Mouse (Mus musculus): ENCODE measurements around the gene Dgke. TPM values are rescaled to one million over a fixed set of nuclear protein-coding genes. Genes with fewer than 3 reads are reported as not detected.
A peak's percentile ranks its signal among the peaks of the same experiment; 100 is the strongest.

The Dgke gene
- polyA plus RNA-seq, 1 experiment from 2014 or later = 4.5 TPM

DNA sequence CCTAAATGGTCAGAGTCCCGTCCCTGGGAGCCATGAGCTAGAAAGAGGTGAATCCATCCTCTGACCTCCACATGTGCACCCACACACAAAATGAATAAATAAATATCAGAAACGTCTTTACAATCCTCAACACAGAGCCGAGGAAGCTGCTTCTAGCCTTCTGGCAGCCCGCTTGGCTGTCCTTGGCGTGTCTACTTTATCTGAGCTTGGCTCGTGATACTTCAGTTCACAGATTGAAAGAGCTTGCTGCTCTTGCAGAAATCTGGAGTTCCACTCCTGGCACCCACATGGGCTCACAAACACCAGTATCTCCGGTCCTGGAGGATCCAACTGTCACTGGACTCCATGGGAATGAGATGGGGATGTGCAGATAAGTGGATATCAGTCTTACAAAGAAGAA lies 45.0 kb downstream of the Dgke start:
- 75% methylated on average over 7 of the region's 7 CpGs for whole genome bisulfite sequencing
- peaks cover 7% of the 10 kb centered on the region; the same call in 1 of the 2 replicates for H3K4me1 ChIP-seq (replicated peaks; ENCODE audit: control insufficient read depth, insufficient read depth, low read length)
- H3K4me2 ChIP-seq (ENCODE audit: low read depth, low read length) = no peak overlapping the region
- H3K27me3 ChIP-seq (ENCODE audit: control insufficient read depth, insufficient read depth, low read depth, low read length) = no peaks in the 10 kb centered on the region
- no peak overlapping the region for H3K9ac ChIP-seq (ENCODE audit: low read length)
- H3K9me3 ChIP-seq (ENCODE audit: control insufficient read depth, low read length) = no peaks in the 10 kb centered on the region
- H3K36me3 ChIP-seq (ENCODE audit: control insufficient read depth, insufficient read depth, low read length) = 0 out of 2 replicates have a peak, but pooled peaks cover 2% of the 10 kb centered on the region
- H3K4me3 ChIP-seq (ENCODE audit: low read length) = no peak overlapping the region
- no peak overlapping the region for H3K27ac ChIP-seq (ENCODE audit: low read length)
- ATAC-seq (ENCODE audit: low read depth) = no peak

DNA sequence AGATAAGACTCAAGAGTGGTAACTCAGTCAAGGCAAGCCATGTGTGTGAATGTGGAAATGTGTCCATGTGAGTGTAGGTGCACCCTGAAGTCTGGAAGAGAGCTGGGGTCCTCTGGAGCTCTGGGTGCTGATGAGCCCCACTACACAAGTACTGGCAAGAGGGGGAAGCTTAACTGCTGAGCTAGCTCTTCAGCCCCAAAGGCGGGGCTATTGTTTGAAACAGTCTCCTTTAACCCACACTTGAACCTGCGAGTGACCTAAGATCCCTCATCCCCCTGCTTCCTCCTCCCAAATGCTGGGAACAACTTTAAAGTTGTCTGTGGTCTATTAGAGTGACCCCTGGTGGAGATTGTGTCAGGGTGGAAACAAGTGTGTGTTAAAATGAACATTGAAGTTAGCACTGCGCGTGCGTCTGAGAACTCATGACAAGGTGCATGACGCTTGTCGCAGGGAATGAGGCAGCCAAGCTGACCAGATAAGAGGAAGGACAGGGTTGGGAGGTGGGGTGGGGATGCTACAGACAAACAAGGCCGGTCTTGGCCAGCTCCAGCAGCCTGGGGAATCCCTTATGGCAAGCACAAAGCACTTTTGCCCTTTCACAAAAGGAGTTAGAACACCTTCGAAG lies 45.9 kb downstream of the Dgke start:
- WGBS = 69% methylated on average over 9 of the region's 9 CpGs
- Histone ChIP-seq H3K4me3 (ENCODE audit: low read length) (no peak overlapping the region), H3K27ac (ENCODE audit: low read length) (no peak overlapping the region), H3K4me2 (ENCODE audit: low read depth, low read length) (no peak overlapping the region), H3K36me3 (ENCODE audit: control insufficient read depth, insufficient read depth, low read length) (peaks cover 3% of the 10 kb centered on the region; the same call in 1 of the 2 replicates), H3K9ac (ENCODE audit: low read length) (no peak overlapping the region), H3K27me3 (ENCODE audit: control insufficient read depth, insufficient read depth, low read depth, low read length) (no peaks in the 10 kb centered on the region), H3K4me1 (replicated peaks; ENCODE audit: control insufficient read depth, insufficient read depth, low read length) (peaks cover 7% of the 10 kb centered on the region; the same call in 1 of the 2 replicates), H3K9me3 (ENCODE audit: control insufficient read depth, low read length) (no peaks in the 10 kb centered on the region)
- no peak for ATAC-seq (ENCODE audit: low read depth)

DNA sequence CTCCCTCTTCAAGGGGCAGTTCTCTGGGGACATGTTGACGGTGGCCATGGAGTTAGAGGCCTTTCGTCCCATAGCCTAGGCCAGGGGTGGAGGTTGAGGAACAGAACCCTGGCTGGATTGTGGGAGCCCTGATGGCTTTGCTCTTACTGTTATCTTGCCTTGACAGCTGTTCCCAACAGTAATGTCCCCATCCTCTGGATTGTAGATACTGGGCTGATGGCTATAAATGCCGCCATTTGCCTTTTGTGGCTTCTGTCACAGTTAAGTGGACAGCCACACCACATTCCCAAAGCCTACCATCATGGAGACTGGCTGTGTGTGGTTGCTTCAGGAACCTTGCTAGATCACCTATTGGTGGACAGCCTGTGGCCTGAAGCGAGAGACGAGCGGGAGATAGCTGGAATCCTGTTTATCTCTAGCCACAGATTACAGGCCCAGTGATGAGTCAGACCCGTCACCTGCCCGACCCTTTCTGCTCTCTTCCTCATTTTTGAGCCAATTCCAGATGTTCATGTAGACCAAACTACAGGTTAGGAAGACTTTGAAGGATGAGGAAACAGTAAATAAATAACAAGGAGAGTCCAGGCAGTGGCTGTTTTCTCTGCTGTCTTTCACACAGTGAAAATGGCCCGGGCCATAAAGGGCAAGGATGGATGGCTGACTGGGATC lies 49.0 kb downstream of the Dgke start:
- no peak overlapping the region for H3K4me2 ChIP-seq (ENCODE audit: low read depth, low read length)
- H3K27ac ChIP-seq (ENCODE audit: low read length) = no peak overlapping the region
- peaks cover 10% of the 10 kb centered on the region for H3K36me3 ChIP-seq (ENCODE audit: control insufficient read depth, insufficient read depth, low read length)
- no peaks in the 10 kb centered on the region for H3K4me1 ChIP-seq (replicated peaks; ENCODE audit: control insufficient read depth, insufficient read depth, low read length)
- no peaks in the 10 kb centered on the region for H3K9me3 ChIP-seq (ENCODE audit: control insufficient read depth, low read length)
- no peak overlapping the region for H3K9ac ChIP-seq (ENCODE audit: low read length)
- H3K27me3 ChIP-seq (ENCODE audit: control insufficient read depth, insufficient read depth, low read depth, low read length) = no peaks in the 10 kb centered on the region
- WGBS = 75% methylated on average over 9 of the region's 9 CpGs
- ATAC-seq (ENCODE audit: low read depth) = no peak
- no peak overlapping the region for H3K4me3 ChIP-seq (ENCODE audit: low read length)

DNA sequence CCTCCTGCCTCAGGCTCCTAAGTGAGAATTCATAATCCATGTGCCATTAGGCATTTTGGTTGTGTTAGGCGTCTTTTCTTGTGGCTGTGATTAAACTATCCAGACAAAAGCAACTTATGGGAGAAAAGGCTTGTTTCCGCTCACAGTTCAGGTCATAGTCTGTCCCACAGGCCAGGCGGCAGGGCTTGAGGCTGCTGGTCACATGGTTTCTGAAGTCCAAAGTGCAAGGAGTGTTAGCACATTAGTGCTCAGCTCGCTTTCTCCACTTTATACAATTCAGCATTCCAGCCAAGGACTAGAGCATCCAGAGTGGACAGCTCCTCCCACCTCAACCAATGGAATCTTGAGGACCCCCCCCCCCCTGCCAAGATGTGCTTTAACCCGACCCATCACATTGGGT lies 54.4 kb downstream of the Dgke start:
- Histone ChIP-seq H3K36me3 (ENCODE audit: control insufficient read depth, insufficient read depth, low read length) (peaks cover 26% of the 10 kb centered on the region), H3K9me3 (ENCODE audit: control insufficient read depth, low read length) (no peaks in the 10 kb centered on the region), H3K27me3 (ENCODE audit: control insufficient read depth, insufficient read depth, low read depth, low read length) (no peaks in the 10 kb centered on the region), H3K4me2 (ENCODE audit: low read depth, low read length) (no peak overlapping the region), H3K27ac (ENCODE audit: low read length) (no peak overlapping the region), H3K9ac (ENCODE audit: low read length) (no peak overlapping the region), H3K4me3 (ENCODE audit: low read length) (no peak overlapping the region), H3K4me1 (replicated peaks; ENCODE audit: control insufficient read depth, insufficient read depth, low read length) (no peaks in the 10 kb centered on the region)
- ATAC-seq (ENCODE audit: low read depth) = no peak
- WGBS = 77% methylated on average over 5 of the region's 5 CpGs

DNA sequence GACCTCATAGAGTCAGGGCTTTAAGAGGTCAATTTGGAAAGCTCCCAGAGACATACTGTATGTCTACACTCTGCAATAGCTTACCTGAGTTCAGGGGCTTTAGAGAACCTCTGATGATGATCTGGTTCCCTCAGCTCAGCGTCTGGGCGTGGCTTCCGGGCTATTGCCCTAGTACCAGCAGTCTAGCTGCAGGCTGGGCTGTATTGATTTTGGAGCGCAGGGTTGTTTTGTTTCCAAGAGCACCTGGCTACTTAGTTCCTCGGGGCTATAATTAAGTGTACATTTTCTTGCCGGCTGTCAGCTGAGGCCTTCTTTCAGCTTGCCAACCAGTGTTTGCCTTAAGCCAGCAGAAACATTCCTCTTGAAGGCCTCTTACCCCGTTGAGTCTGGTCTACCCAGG lies 57.2 kb downstream of the Dgke start:
- Histone ChIP-seq H3K4me1 (replicated peaks; ENCODE audit: control insufficient read depth, insufficient read depth, low read length) (no peaks in the 10 kb centered on the region), H3K4me2 (ENCODE audit: low read depth, low read length) (no peak overlapping the region), H3K27me3 (ENCODE audit: control insufficient read depth, insufficient read depth, low read depth, low read length) (no peaks in the 10 kb centered on the region), H3K27ac (ENCODE audit: low read length) (no peak overlapping the region), H3K9ac (ENCODE audit: low read length) (no peak overlapping the region), H3K9me3 (ENCODE audit: control insufficient read depth, low read length) (no peaks in the 10 kb centered on the region), H3K4me3 (ENCODE audit: low read length) (no peak overlapping the region), H3K36me3 (ENCODE audit: control insufficient read depth, insufficient read depth, low read length) (peaks cover 28% of the 10 kb centered on the region)
- peak; percentile 52; the same call in 1 of the 2 replicates for ATAC-seq (ENCODE audit: low read depth)
- WGBS = 68% methylated on average over 7 of the region's 7 CpGs

DNA sequence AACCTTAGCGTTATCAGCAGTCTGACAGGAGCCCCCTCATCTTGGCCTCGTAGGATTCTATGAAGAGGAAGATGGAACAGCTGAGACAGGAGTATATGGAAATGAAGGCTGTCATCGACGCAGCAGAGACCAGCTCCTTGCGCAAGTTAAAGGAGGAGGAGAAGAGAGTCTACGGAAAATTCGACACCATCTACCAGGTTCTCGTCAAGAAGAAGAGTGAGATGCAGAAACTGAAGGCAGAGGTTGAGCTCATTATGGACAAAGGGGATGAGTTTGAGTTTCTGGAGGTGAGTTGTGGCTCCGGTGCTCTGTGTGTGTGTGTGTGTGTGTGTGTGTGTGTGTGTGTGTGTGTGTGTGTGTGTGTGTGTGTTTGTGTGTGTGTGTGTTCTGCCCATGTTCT lies 57.6 kb downstream of the Dgke start:
- Histone ChIP-seq H3K27ac (ENCODE audit: low read length) (no peak overlapping the region), H3K4me3 (ENCODE audit: low read length) (no peak overlapping the region), H3K4me1 (replicated peaks; ENCODE audit: control insufficient read depth, insufficient read depth, low read length) (peaks cover under 1% of the 10 kb centered on the region), H3K9ac (ENCODE audit: low read length) (no peak overlapping the region), H3K4me2 (ENCODE audit: low read depth, low read length) (no peak overlapping the region), H3K9me3 (ENCODE audit: control insufficient read depth, low read length) (no peaks in the 10 kb centered on the region), H3K36me3 (ENCODE audit: control insufficient read depth, insufficient read depth, low read length) (peaks cover 28% of the 10 kb centered on the region), H3K27me3 (ENCODE audit: control insufficient read depth, insufficient read depth, low read depth, low read length) (no peaks in the 10 kb centered on the region)
- no peak for ATAC-seq (ENCODE audit: low read depth)
- WGBS = 79% methylated on average over 9 of the region's 9 CpGs

DNA sequence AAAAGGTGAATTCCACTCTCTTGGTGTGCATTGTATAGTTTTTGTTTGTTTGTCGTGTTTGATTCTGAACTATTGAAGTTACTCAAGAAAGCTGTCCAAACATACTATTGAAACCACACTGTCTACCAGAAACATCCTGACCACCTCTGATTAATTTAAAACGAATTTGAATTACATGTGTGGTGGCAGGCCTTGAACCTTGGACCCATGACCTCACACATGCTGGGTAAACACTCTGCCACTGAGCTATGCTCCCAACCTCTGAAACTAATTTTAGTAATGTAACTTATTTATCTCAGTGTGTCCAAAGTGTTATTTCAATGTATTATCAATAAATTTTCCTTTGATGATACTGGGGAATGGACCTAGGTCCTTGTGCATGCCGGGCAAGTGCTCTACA lies 59.1 kb downstream of the Dgke start:
- 87% methylated on average over 3 of the region's 3 CpGs for WGBS
- H3K9me3 ChIP-seq (ENCODE audit: control insufficient read depth, low read length) = no peaks in the 10 kb centered on the region

DNA sequence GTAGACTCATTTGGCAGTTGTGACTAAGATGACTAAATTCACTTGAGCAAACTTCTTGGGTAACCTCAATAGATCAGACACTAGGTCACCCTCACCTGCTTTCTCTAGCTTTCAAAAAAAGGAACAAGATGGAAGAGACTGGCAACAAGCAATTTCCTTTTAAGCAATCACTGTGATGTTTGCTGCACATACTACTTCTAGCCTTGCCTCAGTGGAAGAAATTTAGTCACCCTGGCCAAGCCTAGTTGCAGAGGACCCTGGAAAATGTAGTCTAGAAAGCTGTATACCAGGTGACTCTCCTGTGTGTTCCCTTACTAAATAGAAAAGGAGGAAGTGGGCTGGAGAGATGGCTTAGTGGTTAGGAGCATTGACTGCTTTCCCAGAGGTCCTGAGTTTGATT lies 60.2 kb downstream of the Dgke start:
- no peak for ATAC-seq (ENCODE audit: low read depth)
- Histone ChIP-seq H3K27me3 (ENCODE audit: control insufficient read depth, insufficient read depth, low read depth, low read length) (no peaks in the 10 kb centered on the region), H3K36me3 (ENCODE audit: control insufficient read depth, insufficient read depth, low read length) (peaks cover 13% of the 10 kb centered on the region), H3K4me1 (replicated peaks; ENCODE audit: control insufficient read depth, insufficient read depth, low read length) (peaks cover 18% of the 10 kb centered on the region), H3K4me2 (ENCODE audit: low read depth, low read length) (no peak overlapping the region), H3K27ac (ENCODE audit: low read length) (no peak overlapping the region), H3K4me3 (ENCODE audit: low read length) (no peak overlapping the region), H3K9ac (ENCODE audit: low read length) (no peak overlapping the region), H3K9me3 (ENCODE audit: control insufficient read depth, low read length) (no peaks in the 10 kb centered on the region)

More for the DNA sequence above, 59.1 kb downstream of the Dgke start:
- H3K27me3 ChIP-seq (ENCODE audit: control insufficient read depth, insufficient read depth, low read depth, low read length) = no peaks in the 10 kb centered on the region
- no peak overlapping the region for H3K4me3 ChIP-seq (ENCODE audit: low read length)
- no peak overlapping the region for H3K4me2 ChIP-seq (ENCODE audit: low read depth, low read length)
- ATAC-seq (ENCODE audit: low read depth) = no peak
- peaks cover 21% of the 10 kb centered on the region for H3K36me3 ChIP-seq (ENCODE audit: control insufficient read depth, insufficient read depth, low read length)
- no peak overlapping the region for H3K27ac ChIP-seq (ENCODE audit: low read length)
- peaks cover 12% of the 10 kb centered on the region for H3K4me1 ChIP-seq (replicated peaks; ENCODE audit: control insufficient read depth, insufficient read depth, low read length)
- no peak overlapping the region for H3K9ac ChIP-seq (ENCODE audit: low read length)

DNA sequence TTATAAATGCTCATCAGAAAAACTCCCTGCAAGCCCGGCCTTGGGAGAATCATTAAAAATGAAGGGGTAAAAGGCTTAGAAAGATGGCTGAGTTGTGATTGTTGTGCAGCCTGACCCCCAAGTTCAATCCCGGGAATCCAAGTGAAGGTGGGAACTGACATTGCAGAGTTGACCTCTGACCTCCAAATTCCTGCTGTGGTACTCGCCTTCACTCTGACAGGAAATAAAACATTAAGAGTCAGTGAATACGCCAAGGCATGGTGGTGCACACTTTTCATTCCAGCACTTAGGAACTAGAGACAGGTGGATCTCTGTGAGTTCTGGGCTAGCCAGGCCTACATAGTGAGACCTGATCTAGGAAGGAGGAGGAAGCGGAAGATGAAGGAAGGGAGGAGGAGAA lies 61.2 kb downstream of the Dgke start:
- no peak overlapping the region for H3K4me3 ChIP-seq (ENCODE audit: low read length)
- WGBS = 54% methylated on average over 5 of the region's 5 CpGs
- no peaks in the 10 kb centered on the region for H3K9me3 ChIP-seq (ENCODE audit: control insufficient read depth, low read length)
- H3K4me1 ChIP-seq (replicated peaks; ENCODE audit: control insufficient read depth, insufficient read depth, low read length) = peaks cover 20% of the 10 kb centered on the region
- H3K4me2 ChIP-seq (ENCODE audit: low read depth, low read length) = no peak overlapping the region
- ATAC-seq (ENCODE audit: low read depth) = no peak
- no peak overlapping the region for H3K9ac ChIP-seq (ENCODE audit: low read length)
- no peak overlapping the region for H3K27ac ChIP-seq (ENCODE audit: low read length)
- H3K27me3 ChIP-seq (ENCODE audit: control insufficient read depth, insufficient read depth, low read depth, low read length) = no peaks in the 10 kb centered on the region
- H3K36me3 ChIP-seq (ENCODE audit: control insufficient read depth, insufficient read depth, low read length) = peaks cover 7% of the 10 kb centered on the region

Measured in lung, embryonic 16.5 days (tissue).